Mouse (Mus musculus): ENCODE results near the gene Otor.

The Otor gene

GRCm38 (mm10) chr2:143131098-143131646, 52.9 kb downstream of the Otor start:
- DNase-seq (ENCODE audit: extremely low spot score) = no peak

Measured in embryo, embryonic 9.5 days (tissue).